Mouse (Mus musculus): ENCODE measurements around the gene Rpl19.

DNA sequence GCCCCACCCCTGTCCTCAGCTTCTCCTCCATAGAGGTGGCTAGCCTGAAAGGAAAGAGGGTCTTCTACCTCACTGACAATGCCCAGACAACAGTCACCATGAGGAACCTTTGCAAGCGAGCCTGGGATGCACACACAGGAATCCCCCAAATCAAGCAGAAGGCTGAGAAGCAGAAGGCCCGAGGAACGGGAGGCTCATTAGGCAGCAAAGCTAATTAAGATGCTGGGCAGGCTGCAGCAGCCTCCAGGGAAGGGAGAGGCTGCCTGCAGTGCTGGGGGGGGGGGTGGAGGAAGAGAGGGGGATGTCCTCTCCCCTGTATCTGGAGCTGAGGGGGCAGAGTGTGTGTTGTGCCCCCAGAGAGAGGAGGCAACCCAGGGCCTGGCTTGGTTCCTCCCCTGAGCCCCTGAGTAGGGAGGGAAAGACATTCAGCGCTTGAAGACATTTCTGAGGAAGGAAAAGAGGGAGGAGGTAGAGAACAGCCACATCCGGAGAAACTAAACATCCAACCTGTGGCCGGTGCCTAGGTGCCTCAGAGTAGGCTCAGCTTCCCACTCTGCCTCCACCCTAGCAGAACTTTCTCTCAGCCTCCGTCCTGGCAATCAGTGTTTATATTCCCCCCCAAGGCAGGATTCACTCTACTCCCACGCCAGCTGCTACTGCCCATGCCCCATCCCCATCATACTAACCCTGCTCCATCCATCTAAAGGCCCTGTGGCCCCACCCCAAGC, 6.5 kb upstream of the Rpl19 start:
- TF ChIP-seq CTCF (IDR thresholded peaks at IDR 0.05; ENCODE audit: low read depth), result no peak
- no peak for TF ChIP-seq EP300 (IDR thresholded peaks at IDR 0.05; ENCODE audit: low read depth)
